Mouse (Mus musculus) gastrocnemius, adult 8-10 months (tissue): ENCODE measurements at regions not wholly inside any gene's neighbourhood (a gene's known extent, or its start where the extent isn't known, plus 50 kb on each side); places are given as distances from the start of the nearest gene placed in this dataset.
A peak's percentile ranks its signal among the peaks of the same experiment; 100 is the strongest.

Experiments
- DNase-seq, 2 experiments: peaks; one replicate each; pipeline ENCODE4 v3.0.0; 2022; ENCODE audit warnings: low spot score in 2 of 2

DNA sequence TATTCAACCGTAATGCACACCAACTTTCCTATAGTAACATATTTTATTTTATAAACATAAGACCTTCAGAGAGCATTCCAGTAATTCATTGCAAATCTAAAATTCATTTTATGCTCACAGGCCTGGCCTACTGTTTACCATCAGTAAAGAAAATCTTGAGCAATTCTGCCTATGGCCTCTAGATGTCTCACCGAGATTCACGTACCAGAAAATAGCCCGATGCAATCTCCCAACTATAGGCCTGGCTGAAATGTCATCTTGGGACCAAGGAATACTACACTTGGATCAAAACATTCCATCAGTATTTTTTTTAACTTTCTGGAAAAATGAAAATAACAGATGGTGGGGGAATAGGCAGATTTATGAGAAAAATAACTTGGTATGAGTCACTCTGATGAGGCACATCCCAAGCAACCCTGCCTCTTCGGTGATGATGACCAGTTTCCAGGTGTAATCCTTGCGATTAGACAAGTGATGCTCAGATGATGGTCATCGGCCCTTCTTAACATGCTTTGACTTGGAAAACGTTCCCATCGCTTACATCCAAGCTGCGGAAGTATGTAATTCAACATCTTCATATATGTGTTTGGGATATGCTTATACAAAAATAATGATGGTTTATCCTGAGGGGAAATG is 439.9 kb downstream of the Nyap2 start:
- DNase-seq: no peak

DNA sequence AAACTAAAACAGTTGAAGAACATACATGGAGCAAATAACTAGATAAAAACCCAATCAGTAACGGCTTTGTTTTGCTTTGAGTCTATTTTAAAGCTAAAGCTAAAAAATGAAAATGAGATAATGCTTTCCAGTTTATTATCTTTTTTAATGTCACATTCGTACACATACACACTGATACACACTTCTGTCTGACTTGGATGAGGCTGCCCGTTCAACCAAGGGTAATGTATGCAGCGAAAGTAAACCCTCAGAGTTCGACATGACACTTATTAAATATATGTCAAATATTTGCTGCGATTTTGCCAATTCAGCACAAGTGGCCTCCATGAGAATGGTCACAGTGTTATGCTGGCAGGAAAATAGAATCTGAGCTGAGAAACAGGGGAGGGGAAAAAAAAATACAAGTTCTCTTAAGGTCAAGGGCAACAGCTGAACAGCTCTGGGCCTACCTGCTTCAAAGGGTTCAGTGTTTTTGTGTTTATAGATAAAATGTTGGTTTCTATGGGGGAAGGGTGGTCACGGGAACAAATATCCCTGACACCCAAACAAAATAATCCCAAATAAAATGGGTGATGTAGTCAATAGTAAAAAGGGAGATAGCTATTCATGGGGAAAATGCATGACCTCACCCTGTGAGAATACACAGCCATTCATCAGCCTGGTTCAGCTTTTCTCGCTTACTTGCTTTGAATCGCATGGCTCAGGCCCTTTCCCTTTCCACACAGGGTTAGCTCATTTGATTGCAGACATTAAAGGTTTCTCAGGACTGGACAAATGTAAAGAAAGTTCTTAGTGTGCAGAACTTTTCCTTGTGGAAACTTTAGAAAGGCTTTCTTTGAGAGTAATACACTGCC is 443.9 kb downstream of the Nyap2 start:
- DNase-seq: no peak

DNA sequence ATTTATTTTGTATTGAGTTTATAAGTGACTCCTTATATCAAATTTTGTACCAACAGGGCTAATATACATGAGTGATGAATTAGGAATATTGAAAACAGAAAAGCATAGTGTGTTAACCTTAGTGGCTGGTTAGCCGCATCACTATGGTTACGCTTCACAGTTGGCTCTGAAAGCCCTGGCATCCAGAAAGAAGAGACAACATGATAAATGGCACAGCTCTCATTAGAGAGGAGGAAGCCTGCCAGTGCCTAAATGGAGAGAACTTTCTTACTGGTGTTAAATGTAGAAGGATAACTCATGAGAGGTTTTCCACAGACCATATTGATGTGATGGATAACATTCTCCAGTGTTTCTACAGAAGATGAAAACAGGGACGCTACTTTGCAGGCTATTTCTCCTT is 446.2 kb downstream of the Nyap2 start:
- no peak for DNase-seq

DNA sequence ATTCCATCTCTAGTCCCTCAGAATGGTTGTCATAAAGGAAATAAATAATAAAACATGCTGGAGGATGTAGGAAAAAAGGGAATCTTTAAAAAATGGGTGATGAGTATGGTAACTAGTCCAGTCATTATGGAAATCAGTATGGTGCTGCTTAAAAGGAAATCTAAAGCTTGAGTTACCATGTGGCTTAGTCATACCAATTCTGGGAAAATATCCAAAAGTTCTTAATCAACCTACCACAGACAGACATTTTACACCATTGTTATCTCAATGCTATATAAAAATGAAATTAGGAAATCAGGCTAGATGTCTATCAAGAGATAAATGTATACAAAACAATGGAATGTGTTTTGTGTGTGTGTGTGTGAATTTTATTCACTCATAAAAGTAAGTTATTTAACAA is 449.1 kb downstream of the Nyap2 start:
- DNase-seq: no peak

DNA sequence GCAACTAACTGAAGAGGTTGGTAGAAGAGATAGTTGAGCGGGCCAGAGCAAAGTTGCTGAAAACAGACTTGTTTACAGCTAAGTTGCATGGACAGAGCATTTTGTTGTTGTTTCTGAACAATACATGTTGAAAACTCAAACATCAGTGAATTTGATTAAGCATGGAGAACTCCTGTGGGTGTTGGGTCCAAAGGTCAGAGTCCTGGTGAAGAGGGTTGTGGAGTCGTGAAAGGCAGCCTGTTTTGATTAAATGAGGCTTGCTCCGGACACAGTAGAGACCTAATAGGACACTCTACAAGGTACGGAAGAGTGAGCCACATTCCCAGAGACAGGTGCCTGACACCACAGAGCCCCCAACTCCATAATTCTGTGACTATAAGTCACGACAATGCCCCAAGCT is 461.1 kb downstream of the Nyap2 start:
- DNase-seq: no peak

DNA sequence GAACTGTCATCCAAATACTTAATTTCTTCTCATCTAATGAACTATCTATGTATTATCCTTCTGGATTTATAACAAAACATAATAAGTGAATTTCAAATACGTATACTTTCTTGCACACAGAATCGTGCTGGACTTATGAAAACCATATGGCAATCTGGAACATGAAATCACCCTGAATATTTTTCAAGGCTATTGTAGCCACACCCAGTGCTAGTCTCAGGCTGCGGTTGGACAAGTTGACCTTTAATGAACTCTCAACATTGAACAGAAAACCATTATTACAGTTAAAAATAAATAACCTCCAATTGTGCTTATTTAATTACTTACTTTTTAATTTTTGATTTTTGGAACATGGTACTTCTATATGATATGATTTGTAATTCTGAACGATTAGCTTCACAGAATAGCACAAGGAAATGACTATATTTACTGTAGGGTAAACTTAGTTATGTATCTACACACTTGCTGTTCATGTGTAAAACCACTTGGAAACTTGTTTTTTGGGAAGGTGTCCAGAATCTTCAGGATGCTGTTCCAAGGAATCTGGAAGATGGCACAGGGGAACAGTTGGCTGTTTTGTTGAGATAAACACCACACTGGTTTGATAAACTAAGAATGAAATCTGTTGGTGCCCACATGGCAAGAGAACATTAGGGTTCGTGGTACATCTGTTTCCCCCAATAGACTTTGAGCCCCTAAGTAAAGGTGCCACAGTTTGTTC is 463.0 kb downstream of the Nyap2 start:
- no peak for DNase-seq

DNA sequence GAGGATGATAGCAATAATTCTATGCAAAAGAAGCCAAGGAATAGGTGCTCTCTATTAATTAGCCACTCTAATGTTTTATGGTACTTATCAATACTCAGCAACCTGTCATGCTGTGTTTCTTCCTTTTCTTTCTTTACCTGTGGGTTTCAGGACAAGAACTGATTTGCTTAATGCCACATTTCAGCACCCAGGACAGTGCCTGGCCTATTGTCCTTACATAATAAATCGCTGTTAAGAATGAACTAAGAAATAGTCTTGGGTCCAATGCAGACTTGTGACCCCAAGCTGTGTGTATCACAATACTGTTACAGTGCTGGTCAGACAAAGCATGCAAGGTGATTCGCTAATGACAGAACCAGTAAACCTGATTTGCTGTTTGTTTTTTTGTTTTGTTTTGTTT is 472.2 kb downstream of the Nyap2 start:
- no peak for DNase-seq

DNA sequence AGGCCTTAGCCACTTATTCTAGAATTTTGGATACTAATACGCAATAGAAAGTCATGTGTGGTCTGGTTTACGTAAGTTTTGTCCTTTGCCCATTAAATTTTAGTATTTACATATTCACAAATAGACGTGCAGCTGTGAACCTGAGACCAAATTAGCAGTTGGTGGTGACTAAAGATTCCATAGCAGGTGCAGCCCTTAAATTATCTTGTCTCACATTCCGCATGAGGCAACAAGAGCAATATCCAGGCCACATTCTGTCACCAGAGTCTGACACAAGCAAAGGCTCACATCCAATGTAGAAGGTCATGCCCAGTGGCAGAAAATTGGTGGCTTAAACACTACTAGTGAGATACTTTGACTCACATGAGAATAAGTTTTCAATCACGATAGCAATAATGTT is 473.0 kb downstream of the Nyap2 start:
- DNase-seq: peak in 1 of 2 experiments; percentile 38

DNA sequence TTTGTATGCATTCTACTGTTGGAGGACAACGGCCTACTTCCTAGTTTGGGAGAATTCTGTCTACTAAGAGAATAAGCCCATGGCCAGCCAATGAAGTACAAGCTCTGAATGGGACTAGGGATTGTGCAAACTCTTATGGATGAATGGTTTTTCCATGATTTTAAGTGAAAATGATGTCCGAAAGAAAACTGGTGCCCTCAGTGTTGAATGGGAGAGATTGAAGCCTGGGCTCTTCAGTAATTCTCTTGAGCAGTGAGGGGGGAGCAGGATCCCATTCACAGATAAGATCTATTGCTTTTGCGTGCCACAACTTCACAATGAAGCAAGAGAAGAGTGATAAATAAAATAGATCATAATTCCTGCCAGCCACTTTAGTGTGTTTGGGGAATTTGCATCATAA is 476.0 kb downstream of the Nyap2 start:
- DNase-seq: no peak

DNA sequence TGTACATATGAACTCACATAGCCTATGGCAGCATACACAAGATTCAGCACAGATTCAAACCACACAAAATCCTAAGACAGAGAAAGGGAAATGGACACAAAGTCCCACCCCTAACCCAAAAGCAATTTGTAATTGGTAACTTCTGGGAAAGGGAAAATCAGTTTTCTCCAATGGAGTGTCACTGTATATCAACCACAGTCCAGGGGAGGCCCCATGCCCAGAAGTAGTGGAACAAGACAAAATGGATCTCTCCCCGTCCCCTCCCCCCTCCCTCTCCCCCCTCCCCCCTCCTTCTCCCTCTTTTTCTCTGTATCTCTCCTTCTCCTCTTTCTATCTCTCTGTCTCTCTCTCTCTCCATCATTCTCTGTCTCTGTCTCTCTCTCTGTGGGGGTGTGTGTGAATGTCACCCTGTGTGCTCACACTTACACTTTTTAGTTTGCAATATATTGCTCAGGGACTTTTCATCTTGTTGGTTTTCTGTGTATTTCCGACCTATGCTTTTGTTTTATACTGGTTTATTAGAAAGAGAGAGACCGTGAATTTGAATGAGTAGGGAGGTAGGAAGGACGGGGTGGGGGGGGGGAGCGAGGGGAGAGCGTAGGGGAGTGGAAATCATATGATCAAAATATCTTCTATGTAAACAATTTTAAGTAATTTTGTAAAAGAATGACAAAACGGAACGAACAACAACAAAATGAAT is 500.4 kb downstream of the Nyap2 start:
- DNase-seq: no peak

DNA sequence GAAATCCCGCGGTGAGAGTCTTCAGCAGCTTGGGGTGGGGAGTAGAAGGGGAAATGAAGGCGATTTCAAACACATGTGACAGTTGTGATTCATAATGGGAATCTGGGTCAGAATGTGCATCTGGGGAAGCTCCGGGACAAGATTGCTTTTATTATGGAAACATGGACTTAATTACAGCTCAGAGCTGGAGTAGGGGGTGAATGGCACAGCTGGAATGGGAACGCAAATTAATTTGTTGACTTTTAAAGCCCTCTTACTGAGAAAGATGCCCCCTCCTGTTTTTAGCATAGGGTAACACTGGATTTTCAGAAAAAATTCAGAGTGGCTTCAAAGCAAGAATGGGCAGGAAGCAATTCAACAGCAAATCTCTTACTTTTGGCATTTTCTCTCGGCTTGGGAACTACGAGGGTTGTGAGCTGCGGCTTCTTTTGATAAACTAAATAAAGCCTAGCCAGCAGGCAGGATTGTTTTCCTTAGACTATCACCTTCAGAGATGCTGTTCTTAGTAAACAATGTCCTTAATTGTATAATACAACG is 501.0 kb downstream of the Nyap2 start:
- DNase-seq: no peak

DNA sequence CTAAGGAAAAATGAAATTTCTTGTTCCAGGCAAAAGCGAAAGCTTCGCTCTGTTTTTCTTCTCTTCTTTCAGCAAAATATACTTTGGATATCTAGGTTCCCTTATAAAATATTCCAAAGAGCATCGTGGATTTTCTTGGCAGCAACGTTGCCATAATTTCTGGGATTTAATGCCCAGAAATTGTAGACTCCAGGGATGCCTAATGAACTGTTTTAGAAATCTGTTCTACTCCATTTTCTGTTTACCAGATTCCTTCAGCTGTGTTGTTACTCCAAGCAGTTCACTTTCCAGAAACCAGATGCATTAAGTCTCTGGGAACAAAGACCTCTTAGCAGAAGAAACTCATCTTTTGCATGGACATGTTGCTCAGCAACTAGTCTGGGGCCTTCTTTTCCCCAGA is 504.5 kb downstream of the Nyap2 start:
- no peak for DNase-seq

DNA sequence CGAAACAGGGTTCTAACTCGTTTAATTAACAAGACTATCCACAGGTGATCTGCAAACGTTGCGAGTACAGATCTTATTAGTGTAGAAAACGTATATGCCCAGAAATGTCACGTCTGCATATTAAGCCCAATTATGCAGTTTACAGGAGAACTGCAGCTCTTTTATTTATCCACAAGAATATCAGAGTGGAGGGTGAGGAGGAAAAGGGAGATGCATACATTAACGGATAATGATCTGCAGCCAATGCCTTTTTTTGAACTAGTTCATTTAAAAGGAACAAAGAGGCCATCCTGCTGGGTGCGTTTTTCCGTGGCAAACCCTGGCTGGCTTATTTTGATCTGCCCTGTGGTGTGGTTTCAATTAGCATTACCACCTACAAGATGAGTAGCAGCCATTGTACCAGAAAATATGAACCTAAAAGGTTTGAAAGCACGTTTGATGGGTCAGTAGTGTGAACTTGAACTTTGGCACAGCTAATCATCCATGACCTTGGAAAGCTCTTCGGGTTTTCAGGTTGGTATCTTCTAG is 511.1 kb downstream of the Nyap2 start:
- DNase-seq: no peak

DNA sequence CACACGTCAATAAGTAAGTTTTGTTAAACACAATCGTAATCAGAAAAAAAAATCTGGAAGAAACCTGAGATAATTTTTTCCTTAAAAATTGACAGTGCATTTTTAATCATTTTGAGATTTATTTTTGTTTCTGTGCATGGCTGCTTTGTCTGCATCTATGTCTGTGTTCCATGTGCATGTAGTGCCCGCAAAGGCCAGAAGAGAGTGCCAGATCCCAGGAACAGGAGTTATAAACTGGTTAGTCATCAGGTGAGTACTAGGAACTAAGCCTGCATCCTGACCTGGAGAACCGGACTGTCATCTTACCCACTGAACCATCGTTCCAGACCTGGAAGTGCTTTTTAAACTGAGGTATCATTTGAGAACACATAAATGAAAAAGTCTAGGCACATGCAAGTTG is 514.9 kb downstream of the Nyap2 start:
- DNase-seq: no peak

DNA sequence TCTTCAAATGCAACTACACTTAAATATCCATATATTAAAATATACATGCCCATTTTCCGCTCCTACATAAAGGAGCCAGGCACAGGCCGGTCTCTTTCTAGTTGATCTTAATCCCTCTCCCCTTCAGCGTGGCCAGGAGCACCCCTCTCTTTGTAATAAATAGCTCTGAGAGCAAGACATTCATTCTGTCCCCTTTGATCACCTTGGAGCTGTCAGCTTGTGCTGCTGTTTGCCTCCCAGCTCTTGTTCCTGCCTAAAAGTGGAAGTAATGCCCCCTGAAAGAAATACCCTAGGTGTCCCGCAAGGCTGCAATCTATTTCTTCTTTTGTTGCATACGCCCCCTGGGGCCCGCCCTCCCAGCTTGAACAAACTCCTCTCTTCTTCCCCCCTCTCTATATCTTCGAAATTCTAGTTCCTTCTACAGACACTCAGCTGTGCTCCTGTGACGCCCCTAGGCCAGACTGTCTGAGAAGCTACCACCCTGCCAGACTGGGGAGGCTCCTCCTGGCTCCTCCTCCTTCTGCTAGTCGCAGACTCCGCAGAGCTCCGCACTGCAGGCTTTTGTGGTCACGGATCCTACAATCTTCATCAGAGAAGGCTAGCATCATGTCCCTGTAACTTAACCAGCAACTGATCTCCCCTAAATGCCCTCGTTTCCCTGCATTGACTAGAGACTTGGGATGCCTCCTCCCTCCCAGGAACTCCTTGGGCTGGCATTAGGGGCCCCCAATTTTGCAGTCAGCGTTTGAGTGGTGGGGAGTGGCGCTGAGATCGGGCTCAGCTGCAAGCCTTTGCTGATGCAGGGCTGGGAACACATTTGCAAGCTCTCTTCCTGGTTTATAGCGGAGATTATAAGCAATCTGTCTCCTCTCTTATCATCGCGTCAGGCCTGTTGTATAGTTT is 516.8 kb downstream of the Nyap2 start:
- DNase-seq: peak in 1 of 2 experiments; percentile 8

DNA sequence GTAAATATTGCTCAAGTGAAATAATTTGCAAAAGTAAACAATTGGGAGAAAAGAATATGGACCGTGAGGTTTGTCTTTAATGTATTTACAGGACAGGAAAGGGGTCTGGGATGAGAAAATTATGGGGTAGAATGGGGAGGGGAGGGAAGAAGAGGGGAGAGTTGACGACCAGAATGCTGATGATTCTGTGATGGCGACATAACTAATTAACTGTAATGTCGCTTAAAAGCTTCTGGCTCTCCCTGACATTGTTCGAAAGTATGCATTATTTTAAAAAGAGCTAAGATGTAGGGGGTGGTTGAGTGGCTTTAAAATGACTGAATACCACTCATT is 517.4 kb downstream of the Nyap2 start:
- DNase-seq: no peak

DNA sequence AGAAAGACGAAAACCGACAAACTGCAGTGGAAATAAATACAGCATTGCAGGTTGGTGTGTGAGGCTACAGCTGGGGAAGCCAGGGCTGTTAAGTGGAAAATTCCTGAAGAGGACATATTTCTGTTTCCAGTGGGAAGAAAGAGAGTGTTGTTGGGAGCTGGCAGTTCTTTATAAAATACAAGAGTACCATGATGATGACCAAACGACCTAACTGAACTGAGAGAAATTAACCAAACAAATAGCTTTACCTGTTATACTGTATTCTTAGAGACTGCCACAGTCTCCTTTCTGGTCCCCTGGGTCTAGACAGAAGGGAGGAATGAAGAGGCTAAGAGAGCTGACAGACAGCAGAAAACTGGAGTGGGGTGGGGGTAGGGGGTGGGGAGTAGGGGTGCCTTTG is 517.9 kb downstream of the Nyap2 start:
- DNase-seq: no peak

DNA sequence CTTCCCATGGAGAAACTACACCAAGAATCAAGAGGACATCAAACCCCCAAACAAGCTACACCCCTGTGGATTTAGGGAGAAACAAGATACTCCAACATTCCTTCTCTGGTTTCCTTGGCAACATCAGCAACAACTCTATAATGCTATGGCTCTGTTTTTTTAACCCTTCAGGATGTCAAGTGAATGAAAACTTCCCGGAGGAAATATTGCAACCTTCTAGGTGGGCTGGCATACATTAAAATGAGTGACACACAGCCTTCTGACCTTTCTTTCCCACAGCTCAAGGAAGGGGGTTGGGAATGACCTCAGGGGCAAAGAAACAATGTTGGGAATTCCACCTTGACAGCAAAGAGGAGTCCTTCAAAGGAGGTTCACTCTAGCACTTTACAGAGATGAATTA is 532.0 kb downstream of the Nyap2 start:
- DNase-seq: no peak

DNA sequence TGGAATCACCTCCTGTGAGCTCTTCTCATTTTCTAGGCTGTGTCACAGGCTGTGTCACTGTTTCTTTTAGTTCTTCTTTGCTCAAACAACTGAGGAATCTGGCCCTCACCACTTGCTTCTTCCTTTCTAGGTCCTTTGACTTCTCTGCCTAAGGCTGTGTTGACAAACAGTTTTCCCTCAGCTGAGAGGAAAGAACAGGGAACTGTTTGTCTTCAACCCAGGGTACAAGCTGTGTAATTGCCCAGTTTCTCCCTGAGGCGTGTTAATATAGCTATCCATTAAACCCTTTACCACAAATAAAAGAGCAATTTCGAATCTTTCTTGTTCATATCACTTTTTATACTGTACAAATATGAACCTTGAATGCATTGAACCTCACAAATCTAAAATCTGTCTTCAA is 542.1 kb downstream of the Nyap2 start:
- DNase-seq: no peak

DNA sequence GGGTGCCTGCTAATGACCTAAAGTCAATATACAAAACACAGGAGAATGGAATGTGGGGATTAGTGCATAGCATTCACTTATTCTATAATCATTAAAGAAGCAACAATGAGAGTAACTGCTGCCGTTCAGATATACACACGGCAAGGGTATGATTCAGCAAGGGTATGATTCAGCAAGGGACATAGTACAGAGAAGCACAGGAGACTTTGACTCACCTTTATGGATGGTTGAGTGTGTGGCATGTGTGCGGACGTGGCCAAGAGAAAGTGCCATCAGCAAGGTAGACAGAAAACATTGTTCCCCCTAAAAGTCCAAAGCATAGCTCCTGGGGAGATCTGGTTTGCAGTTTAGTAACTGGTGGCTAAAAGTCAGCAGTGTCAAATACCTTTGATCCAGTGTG is 547.4 kb downstream of the Nyap2 start:
- DNase-seq: no peak

DNA sequence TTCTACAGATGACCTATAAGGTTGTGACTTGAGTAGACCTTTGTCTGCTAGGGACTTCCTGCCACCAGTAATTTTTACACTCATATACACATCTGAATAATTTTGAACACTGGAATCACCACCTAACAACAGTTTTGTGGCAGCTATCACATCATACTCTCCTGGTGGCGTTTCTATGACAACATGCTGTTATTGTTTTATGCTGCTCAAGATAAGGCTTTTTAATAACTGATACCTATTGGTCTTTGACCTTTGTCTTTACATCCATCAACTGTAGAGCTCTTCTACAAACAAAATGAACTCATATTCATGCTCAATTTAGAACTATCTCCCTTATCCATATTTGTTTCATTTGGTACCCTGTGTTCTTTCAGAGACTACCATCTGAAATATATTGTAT is 556.0 kb downstream of the Nyap2 start:
- no peak for DNase-seq
